Mouse (Mus musculus): ENCODE data around the gene Fam19a2.

Gene Fam19a2

GRCm38 (mm10) chr10:123263876-123264309 is at the start of gene Fam19a2:
Gene Fam19a2 (plus strand): TSS chr10:123263996.
- peak; percentile 75 to 84 for DNase-seq

DNA sequence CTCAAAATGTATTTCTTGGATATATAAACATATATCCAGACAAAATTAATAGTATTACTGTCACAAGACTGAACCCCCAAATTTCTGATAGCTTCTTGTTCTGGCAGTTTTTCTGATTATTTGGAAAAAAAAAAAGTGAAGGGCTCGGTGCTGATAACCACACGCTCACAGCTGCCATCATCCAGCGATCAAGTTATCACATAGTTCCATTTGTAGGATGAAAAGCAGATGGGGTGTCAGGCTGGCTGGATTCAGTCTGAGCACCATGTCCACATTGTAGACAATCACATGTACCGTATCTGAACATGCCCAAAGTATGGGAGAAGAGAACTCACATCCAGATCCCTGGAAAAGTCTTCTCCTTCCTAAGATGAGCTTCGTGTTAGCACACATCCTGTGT is 41.0 kb upstream of the Fam19a2 start:
- DNase-seq = no peak

GRCm38 (mm10) chr10:123229420-123229819 is 34.4 kb upstream of the Fam19a2 start:
- DNase-seq = no peak

DNA sequence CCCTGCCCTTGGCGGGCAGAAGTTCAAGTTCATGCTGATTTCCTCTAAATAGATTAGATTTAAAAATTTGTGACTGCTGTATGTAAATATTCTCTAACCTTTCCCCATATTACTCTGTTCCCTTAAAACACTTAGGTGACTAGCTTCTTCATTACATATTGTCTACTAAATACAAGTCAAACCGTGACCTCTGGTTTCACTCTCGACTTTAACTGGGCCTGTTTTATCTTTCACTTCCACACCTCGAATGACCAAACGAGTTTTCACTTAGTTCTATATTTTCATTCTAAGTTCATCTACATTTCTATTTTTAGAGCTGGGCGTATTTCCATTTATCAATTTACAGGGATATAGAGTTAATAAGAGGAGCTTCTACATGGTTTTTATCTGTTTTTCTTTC is 15.7 kb upstream of the Fam19a2 start:
- no peak for DNase-seq

DNA sequence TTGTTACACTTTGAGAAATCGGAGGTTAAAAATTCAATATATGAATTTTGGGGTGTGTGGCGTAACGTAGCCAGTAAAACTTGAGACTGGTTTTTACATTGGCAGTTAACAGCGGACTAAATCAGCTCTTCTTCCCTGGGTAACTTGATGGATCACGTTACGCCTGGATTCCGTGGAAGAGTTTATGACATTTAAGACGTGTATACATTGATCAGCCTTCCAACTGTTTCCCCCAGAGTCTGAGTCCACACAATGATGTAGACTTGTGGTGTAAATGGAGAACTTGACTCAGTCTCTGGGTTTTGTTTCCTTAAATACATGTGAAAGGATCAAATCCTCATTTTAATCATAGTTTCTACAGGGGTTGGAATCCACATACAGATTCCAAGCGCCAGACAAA is 11.9 kb upstream of the Fam19a2 start:
- DNase-seq = no peak

DNA sequence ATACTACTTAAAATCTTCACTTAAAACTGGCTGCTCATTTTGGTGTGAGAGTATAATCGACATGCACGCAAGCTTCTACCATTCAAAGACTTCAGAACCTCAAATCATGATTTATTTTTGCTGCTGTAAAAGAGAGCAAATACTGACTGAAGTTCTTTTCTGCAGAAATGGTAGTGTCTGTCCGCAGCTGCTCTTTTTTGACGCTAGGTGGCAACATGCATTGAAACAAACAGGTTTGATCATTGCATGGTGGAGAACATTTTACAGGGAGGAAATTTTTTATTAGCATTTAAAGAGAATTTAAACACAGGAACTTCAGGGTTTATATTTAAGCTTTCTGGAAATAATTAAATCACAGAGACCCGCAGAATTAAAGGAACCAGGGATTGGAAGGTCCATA is 9.5 kb upstream of the Fam19a2 start:
- peak; percentile 34 to 40 for DNase-seq

DNA sequence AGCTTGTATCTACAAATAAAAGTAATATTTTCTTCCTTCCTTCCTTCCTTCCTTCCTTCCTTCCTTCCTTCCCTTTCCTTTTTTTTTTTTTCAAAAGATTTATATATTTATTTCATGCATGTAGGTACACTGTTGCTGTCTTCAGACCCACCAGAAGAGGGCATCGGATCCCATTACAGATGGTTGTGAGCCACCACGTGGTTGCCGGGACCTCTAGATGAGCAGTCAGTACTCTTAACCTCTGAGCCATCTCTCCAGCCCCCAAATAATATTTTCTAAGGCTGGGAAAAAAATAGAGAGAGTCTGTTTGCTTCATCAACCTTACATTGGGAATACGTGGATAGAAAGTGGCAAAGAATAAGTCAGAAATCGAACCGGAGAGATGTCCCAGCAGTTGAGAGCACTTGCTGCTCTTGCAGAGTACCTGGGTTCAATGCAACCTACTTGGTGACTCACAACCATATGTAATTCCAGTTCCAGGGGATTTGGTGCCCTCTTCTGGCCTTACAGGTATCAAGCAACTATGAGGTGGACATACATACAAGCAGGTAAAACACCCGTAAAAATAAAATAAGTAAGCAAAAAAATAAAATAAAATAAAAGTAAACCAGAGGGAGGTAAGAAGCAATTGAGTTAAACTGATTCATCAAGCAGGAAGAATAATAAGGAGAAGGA is 8.0 kb upstream of the Fam19a2 start:
- no peak for DNase-seq

DNA sequence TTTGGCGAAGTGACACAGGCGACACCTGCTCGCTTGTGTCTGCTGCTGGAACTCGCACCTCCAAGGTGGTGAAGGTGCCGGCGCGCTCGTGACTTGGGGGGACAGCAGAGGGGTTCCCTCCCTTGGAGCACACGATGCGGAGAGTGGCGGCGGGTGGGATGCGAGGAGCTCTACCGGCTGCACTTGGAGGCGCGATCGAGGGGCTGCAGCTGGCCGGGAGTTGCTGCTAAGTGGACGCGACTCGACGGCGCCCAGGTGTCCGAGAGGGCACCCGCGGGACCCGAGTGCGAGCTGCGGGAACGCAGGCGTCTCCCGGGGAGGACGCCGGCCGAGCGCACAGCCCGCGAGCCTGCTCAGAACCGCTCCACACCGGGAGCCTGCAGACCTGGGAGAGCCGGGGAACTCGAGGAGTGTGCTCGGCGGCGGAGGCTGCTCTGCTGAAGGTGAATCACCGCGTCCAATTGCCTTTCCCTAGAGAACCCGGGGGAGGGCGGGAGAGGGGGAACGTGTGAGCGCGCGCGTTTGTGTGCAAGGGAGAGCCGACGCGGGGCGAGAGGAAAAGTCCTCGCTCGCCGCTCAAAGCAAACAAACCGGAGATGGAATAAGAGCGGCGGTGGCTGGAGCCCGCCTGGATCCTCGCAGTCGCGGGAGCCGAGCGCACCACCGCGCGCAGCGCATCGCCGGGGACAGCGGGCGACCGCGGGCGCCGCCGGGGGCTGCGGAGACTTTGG is 830 bp downstream of the Fam19a2 start:
- DNase-seq = peak; percentile 60 to 62

DNA sequence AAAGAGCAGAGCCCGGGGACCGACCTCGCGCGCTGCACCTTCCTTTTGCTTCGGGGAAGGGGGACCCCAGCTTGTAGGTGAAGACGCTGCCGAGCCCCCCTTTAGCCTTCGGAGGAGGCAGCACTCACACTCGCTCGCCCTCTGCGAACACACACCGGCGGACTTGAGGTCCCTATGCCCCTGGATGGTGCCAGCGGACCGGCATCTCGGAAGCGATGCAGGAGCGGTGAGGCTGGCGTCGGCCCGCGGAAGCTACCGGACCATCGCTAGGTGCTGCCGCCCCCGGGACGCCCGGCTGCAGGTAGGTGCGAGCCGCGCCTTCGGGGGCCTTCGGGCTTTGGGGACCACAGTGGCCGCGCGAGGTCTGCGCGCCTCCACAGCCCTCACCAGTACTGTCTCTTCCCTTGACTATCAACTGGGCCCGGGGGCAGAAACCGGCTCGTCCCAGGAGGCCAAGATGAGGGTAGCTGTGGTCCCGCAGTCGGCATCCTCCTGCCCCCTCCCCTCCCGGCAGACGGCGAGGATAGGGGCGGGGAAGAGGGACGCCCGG is 1.5 kb downstream of the Fam19a2 start:
- DNase-seq = peak; percentile 38

GRCm38 (mm10) chr10:123268568-123268967 is 4.8 kb downstream of the Fam19a2 start:
- no peak for DNase-seq

DNA sequence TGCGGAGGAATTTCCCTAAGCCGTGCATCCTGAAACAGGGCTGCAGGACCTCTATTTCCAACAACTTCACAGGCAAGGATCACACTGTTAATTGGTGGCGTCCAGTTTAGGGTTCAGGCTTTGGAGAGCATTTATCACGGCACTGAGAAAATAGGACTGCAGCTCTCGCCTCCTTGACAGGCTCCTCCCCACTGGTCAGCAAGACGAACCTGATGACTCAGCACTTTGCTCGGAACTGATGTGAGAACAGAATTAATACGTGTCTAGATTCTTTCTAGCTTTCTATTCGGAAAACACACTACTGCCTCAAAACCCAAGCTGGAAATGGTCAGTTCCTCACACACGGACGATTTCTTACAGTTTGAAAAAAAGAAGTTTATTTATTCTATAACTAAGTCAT is 10.8 kb downstream of the Fam19a2 start:
- no peak for DNase-seq

DNA sequence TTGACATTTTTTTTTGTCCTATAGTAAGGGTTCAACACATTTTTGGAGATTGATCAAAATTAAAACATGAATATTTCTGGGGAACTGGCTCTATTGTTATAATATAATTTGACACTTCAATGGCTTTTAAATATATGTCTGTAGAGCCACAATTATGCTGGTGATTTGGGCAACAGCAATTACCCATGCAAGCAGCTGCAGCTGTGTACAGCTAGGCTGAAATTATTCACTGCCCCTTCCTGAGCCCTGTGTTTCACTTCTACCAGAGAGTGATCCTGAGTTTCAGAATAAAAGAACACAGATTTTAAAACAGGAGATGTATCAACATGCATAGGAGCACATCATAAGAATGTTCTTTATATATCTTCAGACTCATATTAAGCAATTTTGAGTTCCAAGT is 43.5 kb downstream of the Fam19a2 start:
- no peak for DNase-seq

DNA sequence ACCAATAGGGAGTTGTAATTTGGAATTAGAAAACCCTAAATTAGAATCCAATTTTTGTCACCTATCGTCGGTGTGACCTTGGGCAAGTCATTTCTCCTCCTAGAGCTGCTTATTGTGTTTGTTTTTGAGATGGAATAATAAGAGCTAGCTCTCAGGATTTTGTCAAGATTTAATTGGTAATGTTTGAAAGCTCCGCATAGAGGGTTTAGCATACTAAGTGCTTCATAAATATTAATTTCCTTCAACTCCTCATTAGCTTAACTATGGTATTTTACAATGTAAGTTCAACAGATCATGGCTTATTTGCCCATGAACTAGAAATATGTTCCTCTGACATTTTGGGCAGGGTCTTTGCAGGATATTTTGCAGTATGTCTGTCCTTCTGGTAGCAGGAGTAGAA is 62.5 kb downstream of the Fam19a2 start:
- DNase-seq = no peak

- no peak for DNase-seq
These were observed 77.5 kb downstream of the Fam19a2 start for GRCm38 (mm10) chr10:123341280-123341679.

- peak; percentile 72 to 73 for DNase-seq
These were observed 78.9 kb downstream of the Fam19a2 start for GRCm38 (mm10) chr10:123342591-123343236.

DNA sequence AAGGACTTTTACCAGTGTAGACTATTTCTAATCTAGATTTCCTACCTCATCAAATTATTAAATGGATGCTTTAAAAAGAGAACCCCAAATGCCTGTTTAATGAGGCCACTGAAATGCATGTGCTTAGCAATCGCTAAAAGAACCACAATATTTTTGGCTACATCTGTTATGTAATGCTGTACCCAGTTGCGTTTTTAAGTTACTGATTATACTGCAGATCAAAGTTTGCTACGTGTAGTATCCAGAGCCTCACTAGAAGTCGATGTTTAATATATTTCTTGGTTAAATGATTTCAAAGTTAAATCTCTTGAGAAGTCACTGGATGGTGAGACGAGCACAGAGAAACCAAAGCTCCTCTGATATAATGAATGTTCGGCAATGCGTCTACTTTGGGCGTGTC is 82.5 kb downstream of the Fam19a2 start:
- DNase-seq = no peak

DNA sequence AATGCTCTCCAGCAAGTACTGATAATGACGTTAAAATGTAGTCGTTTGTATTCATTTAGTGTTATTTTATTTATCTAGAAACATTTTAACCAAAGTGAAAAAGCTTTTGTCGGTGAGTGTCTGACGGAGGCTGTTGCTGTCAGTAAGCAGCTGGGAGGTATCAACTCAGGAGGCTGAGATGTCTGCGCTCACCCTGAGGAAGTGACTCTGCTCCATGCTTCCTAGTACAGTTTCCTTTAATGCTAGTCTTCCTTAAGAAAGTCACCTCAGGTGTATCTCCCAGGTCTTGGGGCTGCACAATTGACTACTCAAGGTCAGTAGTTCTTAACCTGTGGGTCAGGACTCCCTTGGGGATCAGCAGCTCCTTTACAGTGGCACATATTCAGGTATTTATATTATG is 89.9 kb downstream of the Fam19a2 start:
- DNase-seq = no peak

GRCm38 (mm10) chr10:123357010-123357409 is 93.2 kb downstream of the Fam19a2 start:
- no peak for DNase-seq

DNA sequence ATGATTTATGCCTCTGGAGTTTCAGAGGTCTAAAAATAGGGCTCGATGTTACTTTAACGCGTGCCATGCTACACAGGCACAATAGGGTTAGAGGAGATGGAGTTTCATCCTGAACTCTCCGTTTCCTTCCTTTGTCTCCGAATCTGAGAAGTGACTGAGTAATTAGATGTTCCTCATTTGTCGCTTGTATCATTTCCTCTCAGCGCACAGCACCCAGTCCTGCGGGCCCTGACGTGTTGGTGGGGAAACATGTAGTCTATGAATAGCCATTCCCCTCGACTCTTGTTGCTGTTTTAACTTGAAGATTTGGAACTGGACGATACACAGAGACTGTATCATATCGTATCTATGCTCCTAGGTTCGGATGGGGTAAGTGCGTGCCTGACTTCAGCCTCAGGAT is 96.7 kb downstream of the Fam19a2 start:
- DNase-seq = no peak

GRCm38 (mm10) chr10:123364628-123365027 is 100.8 kb downstream of the Fam19a2 start:
- DNase-seq = peak; percentile 9

DNA sequence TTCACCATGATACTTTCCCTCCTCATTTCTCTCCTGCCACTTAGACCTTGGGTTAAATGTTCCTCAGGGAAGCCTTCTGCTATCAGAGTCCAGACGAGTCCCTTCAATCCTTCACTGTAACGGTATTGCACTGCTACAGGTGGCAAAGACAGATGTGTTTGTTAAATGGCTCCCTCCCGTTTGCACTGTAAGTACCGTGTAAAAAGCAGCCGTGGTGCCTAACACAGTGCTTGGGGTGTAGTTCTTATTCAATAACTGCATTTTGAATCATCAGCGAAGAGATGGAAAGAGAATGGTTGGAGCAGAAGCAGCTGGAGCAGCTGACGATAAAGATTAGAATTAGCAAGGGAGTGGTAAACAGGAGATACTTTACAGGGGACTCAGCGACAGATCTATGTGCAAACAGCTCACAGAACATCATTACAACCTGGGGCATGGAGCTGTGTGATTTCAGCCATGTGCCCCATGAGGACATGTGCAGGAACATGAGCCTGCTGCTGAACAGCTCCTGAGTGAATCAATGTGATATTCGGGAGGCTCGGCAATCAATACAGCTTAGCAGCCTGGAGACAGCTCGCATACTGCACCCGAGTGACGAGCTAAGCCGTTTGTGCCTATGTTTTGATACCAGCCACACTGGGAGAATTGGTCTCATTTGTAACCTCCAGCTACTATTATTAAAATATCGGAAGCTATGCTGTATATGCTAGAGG is 103.5 kb downstream of the Fam19a2 start:
- no peak for DNase-seq

GRCm38 (mm10) chr10:123383277-123383676 is 119.5 kb downstream of the Fam19a2 start:
- DNase-seq = no peak

DNA sequence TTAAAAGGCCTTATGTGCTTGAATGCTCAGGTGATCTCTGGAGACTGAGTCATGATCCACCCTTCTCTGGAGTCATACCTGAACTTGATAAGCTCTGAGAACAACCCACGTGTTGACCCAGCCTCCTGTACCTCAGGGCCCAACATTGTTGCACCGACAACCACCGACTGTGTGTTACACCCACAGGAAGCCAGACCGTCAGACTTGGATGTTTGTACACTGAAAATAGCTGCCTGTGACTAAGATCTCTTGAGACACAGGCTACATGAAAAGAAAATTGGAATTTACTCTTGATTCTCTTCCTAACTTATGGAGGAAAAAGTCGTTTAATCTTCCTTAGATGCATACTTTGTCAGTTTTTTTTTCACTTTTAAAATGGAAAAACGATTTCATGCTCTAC is 121.8 kb downstream of the Fam19a2 start:
- no peak for DNase-seq

All from cerebellum, postnatal 10 days (tissue).